Mouse (Mus musculus) limb, embryonic 15.5 days (tissue): ENCODE results near the gene Pacrg. TPM values are rescaled to one million over a fixed set of nuclear protein-coding genes. Genes with fewer than 3 reads are reported as not detected.

ENCODE experiments used
- ATAC-seq: fragments of 200-750 bp; cut with Nextera tagmentation; 2 replicates; pipeline ENCODE4 v1.8.0; 2017; ENCODE audit warnings: low read depth, moderate TSS enrichment; ENCODE audit not compliant: insufficient number of reproducible peaks, low FRiP score, low TSS enrichment
- H3K27ac ChIP-seq: fragments of 300-500 bp; sonication (generic); 2 replicates; pipeline ENCODE4 v1.5.1; 2015; ENCODE audit warnings: moderate library complexity, mild to moderate bottlenecking, inconsistent platforms
- H3K27me3 ChIP-seq: fragments of 300-500 bp; sonication (generic); 2 replicates; pipeline ENCODE4 v1.6.1; 2015; ENCODE audit warnings: inconsistent platforms
- H3K36me3 ChIP-seq: fragments of 300-500 bp; sonication (generic); 2 replicates; pipeline ENCODE4 v1.6.1; 2015; ENCODE audit warnings: inconsistent platforms
- H3K4me1 ChIP-seq: fragments of 300-500 bp; sonication (generic); 2 replicates; pipeline ENCODE4 v1.6.1; 2015; ENCODE audit warnings: inconsistent platforms
- H3K4me2 ChIP-seq: fragments of 300-500 bp; sonication (generic); 2 replicates; pipeline ENCODE4 v1.6.1; 2015; ENCODE audit warnings: mild to moderate bottlenecking, inconsistent platforms
- H3K4me3 ChIP-seq: fragments of 300-500 bp; sonication (generic); 2 replicates; pipeline ENCODE4 v1.5.1; 2015; ENCODE audit warnings: mild to moderate bottlenecking, inconsistent platforms
- H3K9ac ChIP-seq: fragments of 300-500 bp; sonication (generic); 2 replicates; pipeline ENCODE4 v1.6.1; 2015; ENCODE audit warnings: inconsistent platforms
- H3K9me3 ChIP-seq: fragments of 300-500 bp; sonication (generic); 2 replicates; pipeline ENCODE4 v1.6.1; 2016; ENCODE audit warnings: inconsistent platforms
- WGBS: fragments of 180-500 bp; shearing (Covaris S2); methylation state at CpG from one replicate; pipeline ENCODE4 v1.1.7; 2015; 5-methylcytosine and 5-hydroxymethylcytosine counted together
- polyA plus RNA-seq: library from polyadenylated mRNA; unstranded; fragments of >200 nt; fragmentation: Nextera tagmentation; extraction: Ambion mirVana; gene quantifications from 2 replicates; pipeline ENCODE4 v1.2.1, GENCODE M21; 2015

The Pacrg gene
- polyA plus RNA-seq: 1.1 and 1.2 TPM in 2 replicates

DNA sequence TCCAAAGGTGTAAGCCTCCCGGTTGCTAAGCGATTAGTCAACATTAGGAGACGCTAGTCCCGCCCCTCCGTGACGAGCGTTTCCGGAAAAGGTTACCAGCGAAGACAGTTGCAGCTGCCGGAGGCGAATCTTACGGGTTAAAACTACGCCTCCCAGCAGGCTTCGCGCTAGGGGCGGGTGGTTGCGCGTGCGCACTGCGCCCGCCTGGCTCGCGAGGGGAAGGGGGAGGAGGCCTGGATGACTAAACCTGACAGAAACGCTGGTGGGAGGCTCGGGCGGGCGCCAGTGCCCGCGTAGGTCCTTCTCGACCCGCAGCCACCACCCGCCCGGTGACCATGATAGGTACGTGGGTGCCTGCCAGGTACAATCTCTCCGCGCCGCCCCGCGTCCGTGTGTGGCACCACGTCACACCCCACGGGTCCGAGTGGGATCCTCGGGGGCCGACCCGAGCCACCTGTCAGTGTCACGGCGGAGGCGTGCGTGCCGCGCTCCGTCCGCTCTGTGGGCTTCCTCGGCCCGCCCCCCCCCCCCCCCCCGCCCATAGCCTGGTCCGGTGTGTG is at the start of gene Pacrg, which contains the start of gene Prkn:
Pacrg (minus strand) TSS at position 164 of the 560 bp plus-strand sequence.
Prkn (plus strand) TSS at position 237 of the 560 bp plus-strand sequence.
- peak within 1 kb of the TSS; percentile 79 for H3K4me3 ChIP-seq
- peak; percentile 95 for ATAC-seq
- H3K27me3 ChIP-seq: no peaks in the 10 kb centered on the region
- H3K4me2 ChIP-seq: peak within 1 kb of the TSS; percentile 81
- H3K36me3 ChIP-seq: no peaks in the 10 kb centered on the region
- WGBS: under 1% methylated on average over 54 of the region's 58 CpGs
- peak within 1 kb of the TSS; percentile 57; the same call in 1 of the 2 replicates for H3K27ac ChIP-seq
- peaks cover 7% of the 10 kb centered on the region; the same call in 1 of the 2 replicates for H3K4me1 ChIP-seq
- peak within 1 kb of the TSS; percentile 68 for H3K9ac ChIP-seq
- H3K9me3 ChIP-seq: no peaks in the 10 kb centered on the region

DNA sequence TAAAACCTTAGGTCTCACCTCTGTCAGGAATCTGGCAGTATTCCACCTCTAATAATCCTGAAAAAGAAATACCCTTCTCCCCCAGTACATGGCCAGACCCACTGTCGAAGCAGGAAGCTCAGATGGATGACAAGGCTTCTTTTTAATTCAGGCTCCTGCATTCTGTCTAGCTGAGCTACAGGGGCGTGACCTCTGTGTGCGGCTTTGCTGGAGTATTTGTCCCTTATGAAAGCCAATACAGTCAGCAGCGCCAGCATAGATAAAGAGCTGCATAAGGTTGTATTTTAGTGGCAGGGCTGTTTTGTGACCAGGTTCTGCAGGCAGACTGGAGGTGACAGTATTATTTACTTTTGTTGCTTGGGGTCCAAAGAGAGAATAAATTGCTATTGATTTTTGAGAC is 47.8 kb upstream of the Pacrg start:
- no peak overlapping the region for H3K4me2 ChIP-seq
- 42% methylated on average over 4 of the region's 4 CpGs for WGBS
- no peak for ATAC-seq

DNA sequence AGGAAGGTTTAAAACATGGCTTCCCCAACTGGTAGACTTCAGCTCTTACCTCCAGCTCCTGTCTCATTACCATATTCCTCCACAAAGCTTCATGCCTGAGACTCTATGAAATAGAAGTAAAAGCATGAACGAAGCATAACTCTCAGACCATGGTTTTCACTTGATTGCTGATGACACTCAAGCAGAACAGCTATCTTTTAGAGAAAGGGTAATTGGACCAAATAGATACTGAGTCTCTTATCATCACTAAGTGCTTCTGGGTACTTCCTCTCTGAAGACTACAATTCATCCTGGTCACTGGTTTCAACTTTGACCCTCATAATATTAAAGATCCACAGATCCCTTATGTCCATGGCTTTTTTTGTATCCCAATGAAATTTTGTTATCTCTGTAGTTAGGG is 42.1 kb upstream of the Pacrg start:
- H3K9me3 ChIP-seq: no peaks in the 10 kb centered on the region
- no peak overlapping the region for H3K4me2 ChIP-seq
- H3K27me3 ChIP-seq: no peaks in the 10 kb centered on the region
- H3K4me3 ChIP-seq: no peak overlapping the region
- no peak overlapping the region for H3K9ac ChIP-seq
- H3K27ac ChIP-seq: no peak overlapping the region
- H3K4me1 ChIP-seq: no peaks in the 10 kb centered on the region
- no peak for ATAC-seq
- WGBS: 95% methylated on average over 1 of the region's 1 CpGs
- no peaks in the 10 kb centered on the region for H3K36me3 ChIP-seq

More for the DNA sequence above, 47.8 kb upstream of the Pacrg start:
- H3K36me3 ChIP-seq: no peaks in the 10 kb centered on the region
- no peak overlapping the region for H3K27ac ChIP-seq
- no peaks in the 10 kb centered on the region for H3K9me3 ChIP-seq
- no peaks in the 10 kb centered on the region for H3K4me1 ChIP-seq
- H3K27me3 ChIP-seq: no peaks in the 10 kb centered on the region
- no peak overlapping the region for H3K4me3 ChIP-seq
- H3K9ac ChIP-seq: no peak overlapping the region

DNA sequence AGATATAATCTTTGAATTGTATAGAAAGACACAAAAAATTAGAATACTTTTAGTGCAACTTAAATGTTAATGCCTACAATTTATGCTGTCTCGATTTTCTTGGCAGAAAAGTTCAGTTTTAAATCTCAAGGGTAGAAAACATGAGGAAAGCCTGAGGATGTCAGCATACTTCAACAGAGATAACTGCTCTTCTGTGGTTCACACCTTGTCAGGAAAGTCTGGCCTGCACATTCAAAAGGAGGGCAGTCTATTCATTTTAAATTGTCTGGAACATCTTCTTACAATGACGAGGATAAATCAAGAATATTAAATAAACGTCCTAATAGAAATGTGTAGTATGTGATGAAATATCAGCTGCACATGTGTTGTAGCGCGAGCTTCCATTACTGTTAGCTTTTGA is 38.9 kb upstream of the Pacrg start:
- no peaks in the 10 kb centered on the region for H3K36me3 ChIP-seq
- 78% methylated on average over 5 of the region's 5 CpGs for WGBS
- no peak overlapping the region for H3K9ac ChIP-seq
- H3K27me3 ChIP-seq: no peaks in the 10 kb centered on the region
- no peaks in the 10 kb centered on the region for H3K4me1 ChIP-seq
- no peak overlapping the region for H3K4me2 ChIP-seq
- ATAC-seq: no peak
- H3K4me3 ChIP-seq: no peak overlapping the region
- H3K27ac ChIP-seq: no peak overlapping the region
- no peaks in the 10 kb centered on the region for H3K9me3 ChIP-seq

DNA sequence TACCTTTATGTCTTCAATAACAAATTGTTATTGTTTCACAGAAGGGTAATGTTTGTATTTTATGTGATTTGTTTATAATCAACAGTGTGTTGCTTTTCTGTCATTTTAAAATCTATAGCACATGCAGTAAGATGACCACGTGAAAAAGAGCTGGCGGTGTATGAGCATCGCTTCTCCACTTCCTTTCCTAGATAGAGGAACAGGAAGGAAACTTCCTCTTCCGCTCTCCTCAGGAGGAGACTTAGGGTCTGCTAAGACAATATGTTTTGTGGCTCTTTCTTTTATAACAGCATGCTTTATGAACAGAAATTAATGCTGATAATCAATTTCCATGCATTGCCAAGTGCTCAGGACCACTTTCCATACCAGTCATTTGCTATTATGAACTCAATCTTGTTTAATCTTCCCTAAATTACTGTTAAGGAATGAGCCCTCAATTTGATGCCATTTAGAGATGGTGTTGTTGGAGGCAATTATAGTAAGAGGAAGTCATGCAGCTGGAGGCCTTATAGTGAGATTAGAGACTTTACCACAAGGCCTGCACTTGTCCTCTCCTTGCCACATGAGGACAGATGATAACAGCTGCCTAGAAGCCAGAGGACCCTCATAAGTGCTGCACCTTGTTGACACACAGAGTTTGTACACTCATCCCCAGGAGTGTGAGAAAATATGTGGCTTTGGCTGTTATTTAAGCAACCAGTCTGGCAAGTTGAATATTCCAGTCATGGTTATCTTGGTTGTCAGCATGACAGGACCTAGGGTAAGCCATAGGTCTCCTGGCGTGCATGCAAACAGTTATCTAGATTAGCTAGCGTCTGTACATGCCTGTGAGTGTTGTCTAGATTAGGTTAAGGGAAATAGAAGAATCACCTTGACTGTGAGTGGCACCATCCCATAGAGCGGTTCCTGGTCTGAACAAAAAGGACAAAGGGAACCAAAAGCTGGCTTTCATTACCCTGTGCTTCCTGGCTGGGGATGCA is 34.4 kb upstream of the Pacrg start:
- H3K36me3 ChIP-seq: no peaks in the 10 kb centered on the region
- ATAC-seq: no peak
- no peak overlapping the region for H3K9ac ChIP-seq
- no peaks in the 10 kb centered on the region for H3K4me1 ChIP-seq
- no peak overlapping the region for H3K27ac ChIP-seq
- no peaks in the 10 kb centered on the region for H3K27me3 ChIP-seq
- WGBS: 80% methylated on average over 7 of the region's 7 CpGs
- no peak overlapping the region for H3K4me2 ChIP-seq
- no peaks in the 10 kb centered on the region for H3K9me3 ChIP-seq
- H3K4me3 ChIP-seq: no peak overlapping the region

DNA sequence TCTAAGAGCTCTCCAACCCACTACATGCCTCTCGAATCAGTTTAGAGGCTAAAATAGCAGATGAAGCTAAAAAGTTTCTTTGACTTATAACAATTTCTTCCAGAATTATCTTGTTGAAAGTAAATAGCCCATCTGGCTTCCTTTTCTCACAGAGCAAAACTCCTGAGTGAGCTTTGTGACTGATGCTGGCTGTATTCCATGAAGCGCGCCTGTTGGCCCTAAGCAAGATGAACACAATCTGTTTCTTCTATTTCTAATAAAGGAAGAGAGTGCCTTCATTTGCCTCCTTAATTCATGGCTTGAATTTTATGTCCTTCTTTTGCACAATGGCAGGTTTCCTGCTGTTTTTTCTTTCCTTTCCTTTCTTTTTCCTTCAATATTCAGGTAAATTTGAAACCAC is 14.1 kb upstream of the Pacrg start:
- H3K36me3 ChIP-seq: no peaks in the 10 kb centered on the region
- WGBS: 80% methylated on average over 3 of the region's 3 CpGs
- no peaks in the 10 kb centered on the region for H3K27me3 ChIP-seq
- no peaks in the 10 kb centered on the region for H3K4me1 ChIP-seq
- H3K4me2 ChIP-seq: no peak overlapping the region
- ATAC-seq: no peak
- H3K9me3 ChIP-seq: no peaks in the 10 kb centered on the region
- no peak overlapping the region for H3K27ac ChIP-seq
- no peak overlapping the region for H3K9ac ChIP-seq
- H3K4me3 ChIP-seq: no peak overlapping the region

DNA sequence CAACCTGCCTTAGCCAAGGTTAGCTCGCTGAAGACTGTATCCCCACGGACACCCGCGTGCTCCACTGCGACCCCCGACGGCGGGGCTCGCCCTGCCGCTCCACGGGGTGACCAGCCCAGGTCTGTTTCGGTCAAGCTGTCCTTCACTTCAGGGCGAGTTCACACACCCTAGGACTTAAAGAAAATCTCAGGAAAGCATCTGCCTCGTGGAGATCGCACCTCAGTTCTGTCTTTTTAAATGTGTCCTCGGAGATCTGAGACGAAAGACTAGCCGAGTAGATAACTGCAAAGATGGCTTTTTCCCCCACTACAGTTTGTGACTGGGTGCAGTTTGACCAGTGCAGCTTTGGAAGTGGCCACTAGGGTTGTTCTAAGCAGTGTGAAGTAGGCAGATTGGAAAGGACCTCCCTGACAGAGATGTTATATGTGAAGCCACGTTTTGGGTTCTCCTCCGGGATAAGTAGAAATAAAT is 655 bp upstream of the Pacrg start:
- Histone ChIP-seq H3K27me3 (no peaks in the 10 kb centered on the region), H3K4me1 (peaks cover 7% of the 10 kb centered on the region; the same call in 1 of the 2 replicates), H3K9me3 (no peaks in the 10 kb centered on the region), H3K27ac (no peak overlapping the region), H3K4me3 (peak overlapping the region; percentile 79), H3K4me2 (peak overlapping the region; percentile 81), H3K9ac (peak overlapping the region; percentile 68), H3K36me3 (no peaks in the 10 kb centered on the region)
- no peak for ATAC-seq
- WGBS: 2% methylated on average over 20 of the region's 20 CpGs

DNA sequence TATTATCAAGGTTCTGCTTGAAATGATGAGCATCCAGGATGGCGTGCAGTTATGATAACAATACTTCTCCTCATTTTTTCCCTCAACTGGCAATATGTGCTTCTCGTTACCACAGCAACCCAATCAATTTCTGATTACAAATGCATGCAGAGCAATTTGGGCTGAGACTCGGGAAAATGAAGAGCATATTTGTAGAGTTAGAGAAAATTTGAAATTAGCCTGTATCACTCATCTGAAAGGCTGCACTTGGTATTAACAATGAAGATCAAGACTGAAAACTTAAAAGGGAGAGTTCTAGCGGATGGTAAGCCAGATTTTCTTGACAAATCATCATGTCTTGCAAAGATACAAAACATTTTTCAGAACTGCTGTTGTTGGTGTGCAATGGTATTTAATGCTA is 21.1 kb downstream of the Pacrg start:
- H3K9me3 ChIP-seq: no peaks in the 10 kb centered on the region
- no peak for ATAC-seq
- H3K9ac ChIP-seq: no peak overlapping the region
- no peaks in the 10 kb centered on the region for H3K4me1 ChIP-seq
- no peak overlapping the region for H3K4me2 ChIP-seq
- no peaks in the 10 kb centered on the region for H3K36me3 ChIP-seq
- H3K27ac ChIP-seq: no peak overlapping the region
- no peaks in the 10 kb centered on the region for H3K27me3 ChIP-seq
- WGBS: 81% methylated on average over 4 of the region's 4 CpGs
- no peak overlapping the region for H3K4me3 ChIP-seq

DNA sequence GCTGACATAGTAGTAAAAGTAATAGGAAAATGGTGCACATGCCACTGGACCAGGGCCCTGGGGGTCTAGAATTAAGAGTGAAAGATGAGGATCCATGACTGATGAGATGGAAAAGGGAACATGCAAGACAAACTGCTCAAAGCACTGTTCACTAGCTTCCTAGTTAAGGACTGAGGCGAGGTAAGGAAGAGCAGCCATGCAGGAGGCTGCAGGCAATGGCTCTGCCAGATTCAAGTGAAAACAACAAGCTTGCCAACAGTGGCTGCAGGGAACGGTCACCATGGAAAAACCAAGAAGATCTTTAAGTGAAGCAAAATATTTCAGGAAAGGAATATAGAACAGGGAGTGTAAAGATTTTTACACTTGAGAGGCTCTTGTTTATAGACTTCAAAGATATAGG is 31.5 kb downstream of the Pacrg start:
- H3K27ac ChIP-seq: no peak overlapping the region
- WGBS: 74% methylated on average over 2 of the region's 2 CpGs
- H3K9me3 ChIP-seq: no peaks in the 10 kb centered on the region
- no peaks in the 10 kb centered on the region for H3K27me3 ChIP-seq
- no peak for ATAC-seq
- no peak overlapping the region for H3K4me3 ChIP-seq
- H3K36me3 ChIP-seq: no peaks in the 10 kb centered on the region
- H3K4me2 ChIP-seq: no peak overlapping the region
- H3K9ac ChIP-seq: no peak overlapping the region
- H3K4me1 ChIP-seq: no peaks in the 10 kb centered on the region

DNA sequence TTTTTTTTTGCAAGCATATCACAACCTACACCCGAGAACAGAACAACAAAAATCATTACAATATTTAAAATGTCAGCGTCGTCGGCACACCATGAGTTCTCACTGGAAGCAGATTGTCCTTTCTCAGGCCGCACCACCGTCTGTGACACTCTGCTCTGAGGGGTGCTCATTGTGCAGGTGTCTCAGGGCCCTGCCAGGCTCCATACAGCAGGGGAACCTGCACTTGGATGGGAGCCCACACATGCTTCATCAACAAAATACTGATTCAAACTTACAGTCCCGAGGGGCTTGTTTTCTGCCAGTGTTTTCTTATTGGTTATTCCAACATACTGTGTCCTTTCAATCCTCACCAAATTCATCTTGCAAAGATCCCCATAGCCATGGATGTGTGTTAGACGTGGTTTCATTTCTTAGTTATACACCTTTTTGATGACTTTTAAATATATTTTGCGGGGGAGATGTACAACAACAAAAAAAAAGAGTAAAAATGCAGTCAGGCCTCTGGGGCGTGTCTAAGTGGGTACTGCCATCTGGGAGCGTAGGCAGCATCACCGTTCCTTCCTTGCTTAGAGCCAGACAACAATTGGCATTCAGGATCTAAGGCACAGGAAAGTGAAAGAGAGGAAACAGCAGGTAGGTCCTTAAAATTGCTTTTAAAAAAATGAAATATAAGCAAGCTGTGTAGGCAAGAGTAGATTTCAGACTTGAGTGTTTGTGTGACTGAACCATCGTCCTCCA is 32.7 kb downstream of the Pacrg start:
- Histone ChIP-seq H3K4me1 (no peaks in the 10 kb centered on the region), H3K4me2 (no peak overlapping the region), H3K36me3 (no peaks in the 10 kb centered on the region), H3K27ac (no peak overlapping the region), H3K4me3 (no peak overlapping the region), H3K9me3 (no peaks in the 10 kb centered on the region), H3K27me3 (no peaks in the 10 kb centered on the region), H3K9ac (no peak overlapping the region)
- no peak for ATAC-seq
- WGBS: 78% methylated on average over 13 of the region's 13 CpGs

DNA sequence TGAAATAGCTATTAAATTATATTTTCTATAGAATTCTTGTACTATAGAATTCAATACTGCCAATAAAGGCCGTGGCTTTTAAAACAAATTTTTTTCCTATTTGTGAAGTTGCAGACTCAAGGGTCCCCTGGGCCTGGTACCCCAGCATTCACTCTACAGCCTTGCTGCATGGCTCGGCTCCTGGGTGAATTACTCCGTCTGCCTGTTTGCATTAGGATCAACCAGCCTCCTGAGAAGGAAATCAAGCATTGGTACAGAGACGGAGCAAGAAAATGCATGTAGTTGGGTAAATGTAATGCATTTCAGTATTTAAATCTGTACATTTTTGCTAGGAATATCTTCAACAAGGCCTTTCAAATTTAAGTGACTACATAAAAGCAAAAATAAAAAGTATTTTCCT is 33.4 kb downstream of the Pacrg start:
- 72% methylated on average over 4 of the region's 4 CpGs for WGBS
- Histone ChIP-seq H3K27me3 (no peaks in the 10 kb centered on the region), H3K9me3 (no peaks in the 10 kb centered on the region), H3K36me3 (no peaks in the 10 kb centered on the region), H3K9ac (no peak overlapping the region), H3K4me3 (no peak overlapping the region), H3K4me1 (no peaks in the 10 kb centered on the region), H3K4me2 (no peak overlapping the region), H3K27ac (no peak overlapping the region)
- no peak for ATAC-seq
